Mouse (Mus musculus) kidney, embryonic 16.5 days (tissue): ENCODE measurements around the gene St3gal5. TPM values are rescaled to one million over a fixed set of nuclear protein-coding genes. Genes with fewer than 3 reads are reported as not detected.

Experiments
- ATAC-seq: fragments of 200-750 bp; cut with Nextera tagmentation; 2 replicates; pipeline ENCODE4 v1.8.0; 2017; ENCODE audit warnings: moderate TSS enrichment; ENCODE audit not compliant: low FRiP score, low TSS enrichment
- H3K27ac ChIP-seq: fragments of 300-500 bp; sonication (generic); 2 replicates; pipeline ENCODE4 v1.5.1; 2014; ENCODE audit warnings: low read length
- H3K27me3 ChIP-seq: fragments of 300-500 bp; sonication (generic); 2 replicates; pipeline ENCODE4 v1.6.1; 2014; ENCODE audit warnings: low read length, control low read depth, mixed read lengths; ENCODE audit not compliant: insufficient read depth
- H3K36me3 ChIP-seq: fragments of 300-500 bp; sonication (generic); 2 replicates; pipeline ENCODE4 v1.6.1; 2014; ENCODE audit warnings: low read length, control low read depth, mixed read lengths; ENCODE audit not compliant: insufficient read depth
- H3K4me1 ChIP-seq: fragments of 300-500 bp; sonication (generic); 2 replicates; pipeline ENCODE4 v1.6.1; 2014; ENCODE audit warnings: low read length, control low read depth, mixed read lengths; ENCODE audit not compliant: insufficient read depth
- H3K4me2 ChIP-seq: fragments of 300-500 bp; sonication (generic); replicated peaks from 2 replicates; pipeline ENCODE4 v1.6.1; 2014; ENCODE audit warnings: low read depth, low read length
- H3K4me3 ChIP-seq: fragments of 300-500 bp; sonication (generic); 2 replicates; pipeline ENCODE4 v1.5.1; 2014; ENCODE audit warnings: mild to moderate bottlenecking, low read length
- H3K9ac ChIP-seq: fragments of 300-500 bp; sonication (generic); replicated peaks from 2 replicates; pipeline ENCODE4 v1.6.1; 2014; ENCODE audit warnings: low read length
- H3K9me3 ChIP-seq: fragments of 300-500 bp; sonication (generic); 2 replicates; pipeline ENCODE4 v1.6.1; 2016; ENCODE audit warnings: low read length, control low read depth
- WGBS: fragments of 180-500 bp; shearing (Covaris S2); extraction: QIAGEN DNeasy Blood & Tissue Kit; methylation state at CpG from one replicate; pipeline ENCODE4 v1.1.7; 2014; 5-methylcytosine and 5-hydroxymethylcytosine counted together
- polyA plus RNA-seq: library from polyadenylated mRNA; unstranded; fragments of >200 nt; fragmentation: Nextera tagmentation; extraction: Ambion mirVana; gene quantifications from 2 replicates; pipeline ENCODE4 v1.2.1, GENCODE M21; 2015

The St3gal5 gene
- polyA plus RNA-seq, 1 experiment from 2014 or later, result 32.5 TPM

DNA sequence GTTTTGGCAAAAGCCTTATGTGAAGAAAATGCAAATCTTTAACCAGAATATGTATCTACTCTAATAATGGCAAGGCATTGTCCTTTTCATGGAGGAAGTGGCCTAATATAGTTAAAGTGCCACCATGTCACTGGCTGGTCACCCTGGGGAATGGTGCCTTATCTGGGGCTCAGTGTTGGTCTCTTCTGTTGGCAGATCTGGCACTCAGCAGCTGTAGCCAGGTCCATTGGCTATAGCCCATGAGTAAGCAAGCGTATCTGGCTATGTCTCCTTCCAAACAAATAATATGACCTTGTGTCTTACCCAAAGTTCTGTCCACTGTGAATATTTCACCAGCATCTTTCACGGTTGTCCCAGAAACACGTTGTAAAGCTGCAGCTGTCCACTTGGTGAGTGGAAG is 74.0 kb downstream of the St3gal5 start:
- Histone ChIP-seq H3K4me2 (no peak overlapping the region), H3K4me3 (no peak overlapping the region), H3K9me3 (no peaks in the 10 kb centered on the region), H3K27ac (no peak overlapping the region), H3K27me3 (no peaks in the 10 kb centered on the region), H3K4me1 (no peaks in the 10 kb centered on the region), H3K36me3 (no peaks in the 10 kb centered on the region), H3K9ac (no peak overlapping the region)
- WGBS, result 85% methylated on average over 3 of the region's 3 CpGs
- ATAC-seq, result no peak

DNA sequence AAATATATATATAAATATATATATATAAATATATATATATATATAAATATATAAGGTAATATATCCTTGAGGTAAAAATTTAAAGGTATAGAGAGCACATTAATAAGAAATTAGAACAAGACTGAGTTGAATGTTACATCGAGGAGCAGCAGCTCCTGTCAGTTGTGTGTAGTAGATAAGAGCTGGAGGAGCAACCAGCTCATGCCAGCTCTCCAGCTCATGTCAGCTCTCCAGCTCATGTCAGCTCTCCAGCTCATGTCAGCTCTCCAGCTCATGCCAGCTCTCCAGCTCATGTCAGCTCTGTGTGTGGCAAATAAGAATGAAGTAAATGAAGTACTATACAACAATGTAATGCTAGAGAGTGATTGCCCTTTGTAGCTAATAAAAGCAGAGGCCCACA is 76.0 kb downstream of the St3gal5 start:
- Histone ChIP-seq H3K4me3 (no peak overlapping the region), H3K9ac (no peak overlapping the region), H3K4me1 (no peaks in the 10 kb centered on the region), H3K4me2 (no peak overlapping the region), H3K27ac (no peak overlapping the region), H3K36me3 (no peaks in the 10 kb centered on the region), H3K9me3 (no peaks in the 10 kb centered on the region), H3K27me3 (no peaks in the 10 kb centered on the region)
- WGBS, result 94% methylated on average over 1 of the region's 1 CpGs
- no peak for ATAC-seq

- H3K36me3 ChIP-seq, result no peaks in the 10 kb centered on the region
- no peaks in the 10 kb centered on the region for H3K9me3 ChIP-seq
- H3K9ac ChIP-seq, result no peak overlapping the region
- H3K4me1 ChIP-seq, result no peaks in the 10 kb centered on the region
- H3K27me3 ChIP-seq, result no peaks in the 10 kb centered on the region
- no peak for ATAC-seq
- WGBS, result 73% methylated on average over 3 of the region's 3 CpGs
- no peak overlapping the region for H3K4me2 ChIP-seq
- no peak overlapping the region for H3K4me3 ChIP-seq
- no peak overlapping the region for H3K27ac ChIP-seq
Measured at GRCm38 (mm10) chr6:72175419-72175818, 78.0 kb downstream of the St3gal5 start.

DNA sequence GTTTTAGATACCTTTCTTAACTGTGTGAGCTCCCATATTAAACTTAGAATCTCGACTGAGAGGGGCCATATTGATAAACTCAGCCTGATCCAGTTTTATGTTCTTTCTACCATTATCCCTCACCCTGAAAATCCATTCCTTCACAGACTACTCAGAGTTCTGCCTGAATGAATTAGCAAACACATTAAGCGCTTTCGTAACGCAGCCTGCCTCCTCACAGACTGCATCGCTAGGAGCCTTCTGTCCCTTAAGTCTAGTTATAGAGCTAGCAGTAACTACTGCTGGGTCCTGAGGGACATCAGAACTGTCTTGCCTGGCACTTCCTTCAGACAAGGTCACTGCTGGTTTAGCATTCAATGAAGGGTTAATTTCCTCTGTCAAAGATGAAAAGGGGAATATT is 78.6 kb downstream of the St3gal5 start:
- no peak overlapping the region for H3K4me2 ChIP-seq
- H3K27me3 ChIP-seq, result no peaks in the 10 kb centered on the region
- H3K4me1 ChIP-seq, result 0 out of 2 replicates have a peak, but pooled peaks cover 2% of the 10 kb centered on the region
- H3K27ac ChIP-seq, result no peak overlapping the region
- H3K36me3 ChIP-seq, result no peaks in the 10 kb centered on the region
- no peak overlapping the region for H3K9ac ChIP-seq
- no peak for ATAC-seq
- 42% methylated on average over 5 of the region's 5 CpGs for WGBS
- no peaks in the 10 kb centered on the region for H3K9me3 ChIP-seq
- no peak overlapping the region for H3K4me3 ChIP-seq

DNA sequence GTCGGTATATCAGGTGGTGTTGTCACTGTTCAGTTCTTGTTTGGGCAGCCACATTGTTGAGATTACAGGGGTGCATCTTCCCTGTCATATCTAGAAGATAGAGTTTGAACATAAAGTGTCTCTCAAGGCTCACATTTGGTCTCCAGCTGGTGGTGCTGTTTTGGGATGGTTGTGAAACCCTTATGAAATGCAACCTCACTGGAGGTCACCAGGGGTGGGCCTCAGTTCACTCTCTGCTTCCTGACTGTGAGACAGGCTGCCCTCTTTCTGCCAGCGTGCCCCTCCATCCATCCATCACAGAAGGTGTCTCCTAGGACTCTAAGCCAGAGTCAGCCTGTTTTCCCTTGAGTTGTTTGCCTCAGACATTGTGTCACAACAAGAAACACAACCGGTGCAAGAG is 80.0 kb downstream of the St3gal5 start:
- Histone ChIP-seq H3K9me3 (no peaks in the 10 kb centered on the region), H3K4me2 (no peak overlapping the region), H3K36me3 (no peaks in the 10 kb centered on the region), H3K27ac (no peak overlapping the region), H3K9ac (no peak overlapping the region), H3K4me3 (no peak overlapping the region), H3K27me3 (no peaks in the 10 kb centered on the region), H3K4me1 (0 out of 2 replicates have a peak, but pooled peaks cover 2% of the 10 kb centered on the region)
- no peak for ATAC-seq
- 67% methylated on average over 3 of the region's 3 CpGs for WGBS

- Histone ChIP-seq H3K27me3 (no peaks in the 10 kb centered on the region), H3K4me3 (no peak overlapping the region), H3K36me3 (no peaks in the 10 kb centered on the region), H3K4me1 (0 out of 2 replicates have a peak, but pooled peaks cover 2% of the 10 kb centered on the region), H3K4me2 (no peak overlapping the region), H3K9me3 (no peaks in the 10 kb centered on the region), H3K27ac (no peak overlapping the region), H3K9ac (no peak overlapping the region)
- no peak for ATAC-seq
- 90% methylated on average over 3 of the region's 3 CpGs for WGBS
Measured at GRCm38 (mm10) chr6:72179006-72179405, 81.6 kb downstream of the St3gal5 start.

- H3K9me3 ChIP-seq, result no peaks in the 10 kb centered on the region
- no peak for ATAC-seq
- no peak overlapping the region for H3K9ac ChIP-seq
- no peaks in the 10 kb centered on the region for H3K36me3 ChIP-seq
- no peak overlapping the region for H3K4me2 ChIP-seq
- no peak overlapping the region for H3K27ac ChIP-seq
- H3K4me1 ChIP-seq, result 0 out of 2 replicates have a peak, but pooled peaks cover 2% of the 10 kb centered on the region
- H3K4me3 ChIP-seq, result no peak overlapping the region
- no peaks in the 10 kb centered on the region for H3K27me3 ChIP-seq
- WGBS, result 78% methylated on average over 12 of the region's 12 CpGs
Measured at GRCm38 (mm10) chr6:72179562-72180502, 82.4 kb downstream of the St3gal5 start.

DNA sequence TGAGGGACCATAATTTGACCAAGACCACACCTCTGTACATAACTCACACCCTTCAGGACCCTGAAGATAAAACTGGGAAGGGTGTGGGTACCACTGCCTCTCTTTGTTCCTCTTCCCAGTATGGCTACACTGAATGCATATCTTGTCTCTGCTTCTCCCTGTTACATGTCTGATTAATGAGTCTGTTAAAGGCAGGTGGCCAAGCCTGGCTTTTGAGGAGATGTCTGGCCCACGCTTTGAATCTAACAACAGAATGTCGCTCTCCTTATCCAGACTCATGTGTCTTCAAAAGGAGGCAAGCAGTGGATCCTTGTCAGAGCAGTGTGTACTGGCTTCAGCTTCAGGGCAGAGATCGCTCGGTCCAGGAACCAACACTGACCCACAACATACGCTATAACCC is 87.2 kb downstream of the St3gal5 start:
- WGBS, result 80% methylated on average over 5 of the region's 5 CpGs
- H3K4me3 ChIP-seq, result no peak overlapping the region
- H3K27ac ChIP-seq, result no peak overlapping the region
- peaks cover 6% of the 10 kb centered on the region; the same call in 1 of the 2 replicates for H3K27me3 ChIP-seq
- H3K9ac ChIP-seq, result no peak overlapping the region
- no peaks in the 10 kb centered on the region for H3K36me3 ChIP-seq
- peaks cover 16% of the 10 kb centered on the region for H3K4me1 ChIP-seq
- ATAC-seq, result no peak
- H3K9me3 ChIP-seq, result no peaks in the 10 kb centered on the region
- no peak overlapping the region for H3K4me2 ChIP-seq

GRCm38 (mm10) chr6:72185893-72186490 is 88.6 kb downstream of the St3gal5 start:
- H3K9ac ChIP-seq, result no peak overlapping the region
- H3K9me3 ChIP-seq, result no peaks in the 10 kb centered on the region
- H3K27me3 ChIP-seq, result peaks cover 6% of the 10 kb centered on the region; the same call in 1 of the 2 replicates
- no peak overlapping the region for H3K27ac ChIP-seq
- no peaks in the 10 kb centered on the region for H3K36me3 ChIP-seq
- WGBS, result 1% methylated on average over 6 of the region's 6 CpGs
- H3K4me2 ChIP-seq, result no peak overlapping the region
- peaks cover 27% of the 10 kb centered on the region for H3K4me1 ChIP-seq
- peak; percentile 34; the same call in 1 of the 2 replicates for ATAC-seq
- no peak overlapping the region for H3K4me3 ChIP-seq

DNA sequence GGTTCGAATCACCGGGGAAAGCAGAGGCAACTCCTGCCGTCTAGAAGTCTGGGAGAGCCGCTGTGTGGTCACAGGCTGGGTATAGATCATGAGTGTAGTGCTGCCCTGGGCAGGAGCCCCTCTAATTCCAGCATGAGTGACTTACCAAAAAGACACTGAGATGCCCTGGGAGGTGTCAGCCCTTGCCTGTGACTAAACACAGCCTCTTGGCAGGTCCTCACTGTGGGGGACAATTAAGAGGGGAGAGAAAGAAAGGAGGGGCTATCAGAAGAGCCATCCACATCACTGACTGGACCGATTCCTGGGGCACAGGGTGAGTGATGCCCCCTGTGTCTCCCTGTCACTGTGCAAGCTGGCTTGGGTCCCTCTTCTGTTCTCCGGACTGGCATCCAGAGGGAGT is 89.4 kb downstream of the St3gal5 start:
- no peak overlapping the region for H3K27ac ChIP-seq
- peaks cover 6% of the 10 kb centered on the region; the same call in 1 of the 2 replicates for H3K27me3 ChIP-seq
- peaks cover 27% of the 10 kb centered on the region for H3K4me1 ChIP-seq
- ATAC-seq, result no peak
- no peak overlapping the region for H3K4me3 ChIP-seq
- H3K9ac ChIP-seq, result no peak overlapping the region
- no peaks in the 10 kb centered on the region for H3K9me3 ChIP-seq
- no peak overlapping the region for H3K4me2 ChIP-seq
- WGBS, result 82% methylated on average over 6 of the region's 6 CpGs
- H3K36me3 ChIP-seq, result no peaks in the 10 kb centered on the region
